ENCODE assay signal across 19 mouse cellular contexts in genomic region chr6:47472444-47472843, GRCm38 (mm10). TPM values are rescaled to one million over a fixed set of nuclear protein-coding genes. Genes with fewer than 3 reads are reported as not detected.
DNase-seq lines count a peak whose midpoint lies in the region; ATAC-seq and TF ChIP-seq lines count a peak whose summit lies in the region.
"Had no signal": no experiment of that assay in that cellular context is flagged by ENCODE, and none has a peak within 500 bp of the region (broad histone marks: within the 10 kb centered on the region; RNA-seq: fewer than 3 reads in every experiment).

No protein-coding gene starts in this region.

- peaks cover 12% of the 10 kb centered on the region; the same call in 1 of the 2 replicates for H3K4me1 ChIP-seq in heart, postnatal 0 days (ENCODE audit: control insufficient read depth, insufficient read depth)
- no peaks in the 10 kb centered on the region for H3K4me1 ChIP-seq in intestine, embryonic 15.5 days (replicated peaks)
- no peaks in the 10 kb centered on the region for H3K4me1 ChIP-seq in hindbrain, embryonic 11.5 days (replicated peaks; ENCODE audit: control insufficient read depth, insufficient read depth, low read length)
- H3K4me1 ChIP-seq: forebrain, embryonic 10.5 days; hindbrain, embryonic 15.5 days; limb, embryonic 10.5 days; midbrain, embryonic 12.5 days; neural tube, embryonic 12.5 days had no signal

- intact Hi-C loops in left cerebral cortex, postnatal 4 days (cut with DNase I): no loop called here

- no peaks in the 10 kb centered on the region for H3K27me3 ChIP-seq in heart, postnatal 0 days (ENCODE audit: control insufficient read depth, insufficient read depth, low read length)
- H3K27me3 ChIP-seq in intestine, embryonic 15.5 days (replicated peaks): no peaks in the 10 kb centered on the region
- no peaks in the 10 kb centered on the region for H3K27me3 ChIP-seq in hindbrain, embryonic 11.5 days (ENCODE audit: control insufficient read depth, insufficient read depth, low read length)
- H3K27me3 ChIP-seq: heart, embryonic 12.5 days; hindbrain, embryonic 15.5 days; midbrain, embryonic 12.5 days; neural tube, embryonic 12.5 days had no signal

- no peaks in the 10 kb centered on the region for H3K9me3 ChIP-seq in heart, postnatal 0 days (replicated peaks; ENCODE audit: control insufficient read depth, low read length)
- H3K9me3 ChIP-seq in intestine, embryonic 15.5 days: no peaks in the 10 kb centered on the region
- H3K9me3 ChIP-seq in hindbrain, embryonic 11.5 days (ENCODE audit: control insufficient read depth, low read length): no peaks in the 10 kb centered on the region; the same call in 1 of the 2 replicates
- H3K9me3 ChIP-seq: heart, embryonic 12.5 days; hindbrain, embryonic 15.5 days; neural tube, embryonic 12.5 days had no signal

- H3K4me3 ChIP-seq in heart, postnatal 0 days (ENCODE audit: low read depth, low read length): no peak overlapping the region
- no peak overlapping the region for H3K4me3 ChIP-seq in intestine, embryonic 15.5 days (replicated peaks)
- H3K4me3 ChIP-seq in hindbrain, embryonic 11.5 days (ENCODE audit: low read depth, low read length): no peak overlapping the region
- H3K4me3 ChIP-seq: forebrain, embryonic 10.5 days; heart, embryonic 12.5 days; hindbrain, embryonic 15.5 days; limb, embryonic 10.5 days; midbrain, embryonic 12.5 days; neural tube, embryonic 12.5 days had no signal

- TF ChIP-seq CTCF in heart, postnatal 0 days (IDR thresholded peaks at IDR 0.05; ENCODE audit: low read depth): no peak

- no peak overlapping the region for H3K27ac ChIP-seq in heart, postnatal 0 days (ENCODE audit: low read depth)
- no peak overlapping the region for H3K27ac ChIP-seq in intestine, embryonic 15.5 days
- H3K27ac ChIP-seq in hindbrain, embryonic 11.5 days (ENCODE audit: low read depth, low read length): no peak overlapping the region
- H3K27ac ChIP-seq: forebrain, embryonic 10.5 days; hindbrain, embryonic 15.5 days; limb, embryonic 10.5 days; midbrain, embryonic 12.5 days; neural tube, embryonic 12.5 days; stomach, postnatal 0 days had no signal

- ATAC-seq in heart, postnatal 0 days (ENCODE audit: insufficient read depth, low read depth): no peak
- ATAC-seq in intestine, embryonic 15.5 days: peak; percentile 55; the same call in 1 of the 2 replicates
- no peak for ATAC-seq in hindbrain, embryonic 11.5 days (ENCODE audit: low FRiP score)

- H3K9ac ChIP-seq in heart, postnatal 0 days (replicated peaks; ENCODE audit: low read depth, low read length): no peak overlapping the region
- no peak overlapping the region for H3K9ac ChIP-seq in intestine, embryonic 15.5 days
- no peak overlapping the region for H3K9ac ChIP-seq in hindbrain, embryonic 11.5 days (ENCODE audit: low read depth, low read length)
- H3K9ac ChIP-seq: heart, embryonic 12.5 days; hindbrain, embryonic 15.5 days; midbrain, embryonic 12.5 days; neural tube, embryonic 12.5 days had no signal

- H3K4me2 ChIP-seq in heart, postnatal 0 days (ENCODE audit: low read depth, low read length): no peak overlapping the region
- H3K4me2 ChIP-seq in intestine, embryonic 15.5 days (replicated peaks): no peak overlapping the region
- no peak overlapping the region for H3K4me2 ChIP-seq in hindbrain, embryonic 11.5 days (replicated peaks; ENCODE audit: low read depth, low read length)
- H3K4me2 ChIP-seq: heart, embryonic 12.5 days; hindbrain, embryonic 15.5 days; liver, embryonic 11.5 days; midbrain, embryonic 12.5 days; neural tube, embryonic 12.5 days had no signal

- no peak for TF ChIP-seq EP300 in heart, postnatal 0 days (IDR thresholded peaks at IDR 0.05; ENCODE audit: low read depth)

- peak; percentile 25 for DNase-seq in adrenal gland, postnatal 10 days
- DNase-seq in adrenal gland, postnatal 25 days: no peak
- peak; percentile 3 for DNase-seq in heart, postnatal 0 days (ENCODE audit: low spot score)
- DNase-seq in heart, adult 8-10 months (ENCODE audit: low spot score): no peak
- DNase-seq in left cerebral cortex, postnatal 4 days: peak; percentile 4
- DNase-seq in left cerebral cortex, adult 9 months (ENCODE audit: low spot score in 2 of 2): no peak
- DNase-seq in hindbrain, embryonic 11.5 days (ENCODE audit: low spot score): no peak
- DNase-seq: cerebellum, adult 9-11 months; embryo, embryonic 11 days; lung, adult 2 months had no signal

- no peaks in the 10 kb centered on the region for H3K36me3 ChIP-seq in heart, postnatal 0 days (replicated peaks; ENCODE audit: control insufficient read depth, insufficient read depth, low read length)
- no peaks in the 10 kb centered on the region for H3K36me3 ChIP-seq in intestine, embryonic 15.5 days
- no peaks in the 10 kb centered on the region for H3K36me3 ChIP-seq in hindbrain, embryonic 11.5 days (ENCODE audit: control insufficient read depth, insufficient read depth, low read length)
- H3K36me3 ChIP-seq: hindbrain, embryonic 15.5 days; neural tube, embryonic 12.5 days had no signal

RNA-seq across cellular contexts. Expression of gene Cul1, which starts 19.2 kb away (rescaled TPM):
- total RNA-seq in adrenal gland, postnatal 10 days (2021): 100 to 1,000 TPM in 1 of 2 experiments, 10 to 100 TPM in 1; 90.2 to 105 TPM
- 113 and 115 TPM in 2 replicates for total RNA-seq in adrenal gland, postnatal 25 days (2021)
- total RNA-seq in heart, postnatal 0 days (2014; rRNA removed; ENCODE audit: low replicate concordance): 55.8 and 148 TPM in 2 replicates
- 67.9 and 78.5 TPM in 2 replicates for polyA plus RNA-seq in heart, postnatal 0 days (2015; fragmentation: Nextera tagmentation; extraction: Ambion mirVana)
- 10 to 100 TPM; 57.7 to 67.0 (median 61.7) TPM for total RNA-seq in heart, adult 8-10 months (2022)
- 100 to 1,000 TPM; 125 to 126 TPM for total RNA-seq in left cerebral cortex, postnatal 4 days (2021)
- polyA plus RNA-seq in intestine, embryonic 15.5 days (2015; fragmentation: Nextera tagmentation; extraction: Ambion mirVana): 103 and 116 TPM in 2 replicates
- polyA plus RNA-seq in hindbrain, embryonic 11.5 days (2014; fragmentation: Nextera tagmentation; extraction: Ambion mirVana): 169 and 178 TPM in 2 replicates

Comparison
In these comparisons a context has a peak if more than half of its experiments do, and no peak if none do; other contexts are left out.
1. DNase-seq: peak in adrenal gland, postnatal 10 days (single experiment), heart, postnatal 0 days (single experiment) and left cerebral cortex, postnatal 4 days (single experiment); none in adrenal gland, postnatal 25 days (single experiment), heart, adult 8-10 months (single experiment), left cerebral cortex, adult 9 months (0 of 2) and hindbrain, embryonic 11.5 days (single experiment).